Mouse (Mus musculus): ENCODE measurements around the gene Mdm2.

GRCm38 (mm10) chr10:117730637-117731203 is 20.2 kb upstream of the Mdm2 start:
- TF ChIP-seq POLR2A (IDR thresholded peaks at IDR 0.05; ENCODE audit: low read depth, low read length): no peak
- TF ChIP-seq MAX (IDR thresholded peaks at IDR 0.05; ENCODE audit: low read length): no peak
